Mouse (Mus musculus) liver, embryonic 14.5 days (tissue): Measurements from ENCODE around the gene Srpk3. TPM values are rescaled to one million over a fixed set of nuclear protein-coding genes. Genes with fewer than 3 reads are reported as not detected.
"Not testable (repeated sequence)": the region's sequence is repeated elsewhere in the genome, so short reads cannot be mapped to it uniquely, and the experiment has no call there.

Experiments
- ATAC-seq: fragments of 200-750 bp; cut with Nextera tagmentation; 2 replicates; pipeline ENCODE4 v1.8.0; 2017; ENCODE audit warnings: moderate number of reproducible peaks, mild to moderate bottlenecking, moderate library complexity; ENCODE audit not compliant: insufficient read depth
- DNase-seq, 3 experiments: peaks; one replicate each; pipeline ENCODE4 v3.0.0-alpha.2; 2012 to 2013; ENCODE audit warnings: low read depth in 3 of 3, low spot score in 3 of 3
- H3K27ac ChIP-seq: fragments of 300-500 bp; sonication (generic); 2 replicates; pipeline ENCODE4 v1.5.1; 2014; ENCODE audit warnings: moderate library complexity, mild to moderate bottlenecking, control low read depth, inconsistent platforms
- H3K27me3 ChIP-seq: fragments of 300-500 bp; sonication (generic); 2 replicates; pipeline ENCODE4 v1.6.1; 2014; ENCODE audit warnings: mild to moderate bottlenecking, low read length, moderate library complexity; ENCODE audit not compliant: control insufficient read depth, insufficient read depth
- H3K36me3 ChIP-seq: fragments of 300-500 bp; sonication (generic); replicated peaks from 2 replicates; pipeline ENCODE4 v1.6.1; 2014; ENCODE audit warnings: low read depth; ENCODE audit not compliant: control insufficient read depth, insufficient read depth
- H3K4me1 ChIP-seq, 2 experiments: fragments of 200-500 bp in 1 of 2; fragments of 300-500 bp in 1 of 2; sonication (generic) in 1 of 2; replicated peaks; 2 replicates each; pipeline ENCODE4 v1.6.1; 2012 to 2014; ENCODE audit warnings: antibody characterized with exemption in 1 of 2, inconsistent platforms in 1 of 2, low read length in 1 of 2; ENCODE audit not compliant: control insufficient read depth in 2 of 2, insufficient read depth in 2 of 2
- H3K4me2 ChIP-seq: fragments of 300-500 bp; sonication (generic); 2 replicates; pipeline ENCODE4 v1.6.1; 2014; ENCODE audit warnings: low read depth, mild to moderate bottlenecking, control low read depth, moderate library complexity
- H3K4me3 ChIP-seq, 2 experiments: fragments of 200-500 bp in 1 of 2; fragments of 300-500 bp in 1 of 2; sonication (generic) in 1 of 2; 2 replicates each; pipeline ENCODE4 v1.5.1; 2012 to 2014; ENCODE audit warnings: low read depth in 2 of 2, low read length in 2 of 2, mild to moderate bottlenecking in 2 of 2, control low read depth in 1 of 2, inconsistent platforms in 1 of 2, moderate library complexity in 1 of 2; ENCODE audit not compliant: insufficient read depth in 1 of 2
- H3K9ac ChIP-seq: fragments of 300-500 bp; sonication (generic); replicated peaks from 2 replicates; pipeline ENCODE4 v1.6.1; 2014; ENCODE audit warnings: mild to moderate bottlenecking, control low read depth, moderate library complexity
- H3K9me3 ChIP-seq: fragments of 300-500 bp; sonication (generic); 2 replicates; pipeline ENCODE4 v1.6.1; 2016; ENCODE audit warnings: low read length, mixed read lengths; ENCODE audit not compliant: control insufficient read depth
- CTCF ChIP-seq: IDR thresholded peaks from 2 replicates; pipeline ENCODE4 v1.5.1; 2016; ENCODE audit warnings: antibody characterized with exemption, low read depth, control low read depth
- EP300 ChIP-seq: IDR thresholded peaks from 2 replicates; pipeline ENCODE4 v1.6.1; 2016; ENCODE audit warnings: antibody characterized with exemption, low read depth
- WGBS: fragments of 180-500 bp; shearing (Covaris S2); extraction: QIAGEN DNeasy Blood & Tissue Kit; methylation state at CpG from one replicate; pipeline ENCODE4 v1.1.7; 2014; ENCODE audit not compliant: insufficient replicate concordance; 5-methylcytosine and 5-hydroxymethylcytosine counted together
- polyA plus RNA-seq, 2 experiments: library from polyadenylated mRNA; depleted of rRNA in 1 of 2; stranded (reverse) in 1 of 2; unstranded in 1 of 2; fragments of >200 nt; fragmentation: Nextera tagmentation in 1 of 2; extraction: Ambion mirVana in 1 of 2; gene quantifications; 2 replicates each; pipeline versions ENCODE4 v1.2.1 to v1.2.3; 2012 to 2014

Srpk3 gene
- polyA plus RNA-seq (2012; rRNA removed) (0.04 and 0.12 TPM in 2 replicates), polyA plus RNA-seq (2014; fragmentation: Nextera tagmentation; extraction: Ambion mirVana) (0.05 and 0.11 TPM in 2 replicates)

DNA sequence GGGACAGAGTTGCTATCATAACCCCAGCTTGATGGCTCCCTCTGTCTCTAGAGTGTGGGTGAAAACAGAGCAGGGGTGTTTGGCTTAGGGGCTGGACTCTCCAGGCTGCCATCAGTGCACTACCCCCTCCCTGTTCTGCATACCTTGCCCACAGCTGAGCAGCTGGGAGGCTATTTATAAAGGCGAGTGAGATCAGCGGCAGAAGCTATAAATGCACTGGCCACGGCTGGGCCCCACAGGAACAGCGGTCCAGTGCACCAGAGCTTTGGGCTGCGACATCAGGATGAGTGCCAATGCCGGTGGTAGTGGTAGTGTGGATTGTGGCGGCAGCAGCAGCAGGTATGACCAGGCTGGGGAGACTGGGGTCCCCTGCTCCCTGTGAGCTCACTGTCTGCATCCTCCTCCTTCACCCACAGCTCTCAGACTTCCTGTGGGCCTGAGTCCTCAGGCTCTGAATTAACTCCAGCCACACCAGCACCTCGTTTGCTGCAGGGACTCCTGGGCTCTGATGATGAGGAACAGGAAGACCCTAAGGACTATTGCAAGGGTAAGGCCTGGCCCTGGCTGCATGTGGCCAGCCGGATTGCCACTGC is at the start of gene Srpk3:
Srpk3 (plus strand) TSS at position 238 of the 593 bp plus-strand sequence.
- no peak within 1 kb of the TSS for H3K4me3 ChIP-seq
- H3K36me3 ChIP-seq, result peaks cover 7% of the 10 kb centered on the region
- H3K27ac ChIP-seq, result no peak within 1 kb of the TSS
- no peak for TF ChIP-seq EP300
- no peak within 1 kb of the TSS for H3K9ac ChIP-seq
- H3K9me3 ChIP-seq, result no peaks in the 10 kb centered on the region
- no peaks in the 10 kb centered on the region for H3K27me3 ChIP-seq
- no peak for ATAC-seq
- H3K4me2 ChIP-seq, result no peak within 1 kb of the TSS
- 36% methylated on average over 9 of the region's 9 CpGs for WGBS
- no peaks in the 10 kb centered on the region for H3K4me1 ChIP-seq
- DNase-seq, result no peak

- 63% methylated on average over 1 of the region's 1 CpGs for WGBS
- Histone ChIP-seq H3K36me3 (no peaks in the 10 kb centered on the region), H3K4me2 (no peak overlapping the region), H3K27me3 (no peaks in the 10 kb centered on the region), H3K27ac (no peak overlapping the region), H3K4me1 (no peaks in the 10 kb centered on the region), H3K9ac (no peak overlapping the region), H3K9me3 (no peaks in the 10 kb centered on the region), H3K4me3 (no peak overlapping the region)
- ATAC-seq, result no peak
- no peak for TF ChIP-seq CTCF
- TF ChIP-seq EP300, result no peak
- DNase-seq, result no peak
Observed at GRCm38 (mm10) chrX:73730908-73731307, 43.3 kb upstream of the Srpk3 start.

GRCm38 (mm10) chrX:73738155-73738554 is 36.0 kb upstream of the Srpk3 start:
- TF ChIP-seq CTCF (peak; percentile 40), EP300 (no peak)
- Histone ChIP-seq H3K9me3 (no peaks in the 10 kb centered on the region), H3K4me2 (no peak overlapping the region), H3K9ac (no peak overlapping the region), H3K4me1 (no peaks in the 10 kb centered on the region), H3K4me3 (no peak overlapping the region), H3K27ac (no peak overlapping the region), H3K27me3 (no peaks in the 10 kb centered on the region; the same call in 1 of the 2 replicates), H3K36me3 (no peaks in the 10 kb centered on the region)
- ATAC-seq (no peak), DNase-seq (no peak)
- 50% methylated on average over 1 of the region's 1 CpGs for WGBS

GRCm38 (mm10) chrX:73739151-73739550 is 35.1 kb upstream of the Srpk3 start:
- H3K27me3 ChIP-seq, result no peaks in the 10 kb centered on the region; the same call in 1 of the 2 replicates
- no peaks in the 10 kb centered on the region for H3K36me3 ChIP-seq
- TF ChIP-seq CTCF (no peak), EP300 (no peak)
- H3K4me3 ChIP-seq, result no peak overlapping the region
- H3K9ac ChIP-seq, result no peak overlapping the region
- H3K4me1 ChIP-seq, result no peaks in the 10 kb centered on the region
- no peak for ATAC-seq
- DNase-seq, result no peak
- H3K27ac ChIP-seq, result no peak overlapping the region
- H3K4me2 ChIP-seq, result no peak overlapping the region
- H3K9me3 ChIP-seq, result no peaks in the 10 kb centered on the region
- WGBS, result 50% methylated on average over 5 of the region's 5 CpGs

DNA sequence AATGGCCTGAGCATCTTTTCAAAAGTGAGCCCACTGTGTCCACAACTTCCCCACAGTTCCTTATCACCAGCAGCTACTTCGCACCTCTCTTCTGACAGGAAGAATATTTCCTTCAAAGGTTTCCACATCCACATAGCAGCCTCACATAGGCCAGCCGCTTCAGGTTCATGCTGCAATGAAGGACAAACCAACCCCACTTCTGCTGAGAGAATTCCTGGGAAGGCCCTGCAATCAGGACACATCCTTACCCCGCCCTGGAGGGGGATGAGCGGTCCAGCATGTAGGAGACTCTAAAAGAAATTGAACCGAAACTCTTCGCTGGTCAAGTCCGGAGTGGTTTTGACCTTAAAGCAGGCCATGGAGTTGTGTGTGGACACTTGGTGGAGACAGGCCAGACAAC is 34.4 kb upstream of the Srpk3 start:
- not testable (repeated sequence) for DNase-seq, ATAC-seq, H3K4me1 ChIP-seq, H3K4me2 ChIP-seq, H3K27ac ChIP-seq, H3K27me3 ChIP-seq, H3K4me3 ChIP-seq, H3K9ac ChIP-seq, H3K36me3 ChIP-seq, H3K9me3 ChIP-seq
- WGBS, result 75% methylated on average over 7 of the region's 7 CpGs
